Mouse (Mus musculus): ENCODE measurements around the gene 4930568D16Rik. TPM values are rescaled to one million over a fixed set of nuclear protein-coding genes. Genes with fewer than 3 reads are reported as not detected.

The 4930568D16Rik gene
- polyA plus RNA-seq, 1 experiment = not detected

- Histone ChIP-seq H3K4me1 (ENCODE audit: control insufficient read depth, insufficient read depth, low read length) (no peaks in the 10 kb centered on the region), H3K4me3 (ENCODE audit: insufficient read depth, low read depth, low read length) (no peak overlapping the region), H3K27me3 (replicated peaks; ENCODE audit: control insufficient read depth, insufficient read depth, low read length) (no peaks in the 10 kb centered on the region), H3K36me3 (ENCODE audit: control insufficient read depth, insufficient read depth, low read length) (no peaks in the 10 kb centered on the region), H3K27ac (ENCODE audit: insufficient read depth, low read depth, low read length) (no peak overlapping the region)
- TF ChIP-seq CTCF (conservative IDR thresholded peaks at IDR 0.05; ENCODE audit: insufficient read depth, insufficient read length, low read depth, low read length) (peak; percentile 37; the same call in 1 of the 2 replicates), POLR2A (IDR thresholded peaks at IDR 0.05; ENCODE audit: low read depth, low read length) (no peak)
- WGBS = 31% methylated on average over 5 of the region's 5 CpGs
- peak; percentile 51 for DNase-seq
Measured at GRCm38 (mm10) chr2:35349184-35349583, 18.3 kb downstream of the 4930568D16Rik start.

DNA sequence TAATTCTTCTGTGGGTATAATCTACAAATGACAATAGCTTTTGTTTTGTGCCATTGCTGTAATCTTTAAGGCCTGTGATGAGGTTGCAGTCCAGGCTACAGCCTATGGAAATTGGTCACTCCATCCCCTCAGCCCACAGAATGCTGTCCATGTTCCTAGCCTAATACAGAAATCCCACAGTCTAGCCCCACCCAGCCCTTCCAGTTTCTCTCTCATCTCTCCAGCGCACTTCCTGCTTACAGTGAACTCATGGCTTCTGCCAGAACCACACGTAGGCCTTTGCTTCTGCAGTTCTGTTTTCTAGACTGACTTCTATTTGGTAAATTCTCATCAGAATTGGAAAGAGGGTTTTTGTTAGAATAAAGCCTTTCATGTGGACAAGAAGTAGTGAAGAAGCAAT lies 21.5 kb downstream of the 4930568D16Rik start:
- TF ChIP-seq CTCF (conservative IDR thresholded peaks at IDR 0.05; ENCODE audit: insufficient read depth, insufficient read length, low read depth, low read length) (no peak), POLR2A (IDR thresholded peaks at IDR 0.05; ENCODE audit: low read depth, low read length) (no peak)
- H3K36me3 ChIP-seq (ENCODE audit: control insufficient read depth, insufficient read depth, low read length) = no peaks in the 10 kb centered on the region
- H3K4me1 ChIP-seq (ENCODE audit: control insufficient read depth, insufficient read depth, low read length) = no peaks in the 10 kb centered on the region
- H3K27ac ChIP-seq (ENCODE audit: insufficient read depth, low read depth, low read length) = no peak overlapping the region
- DNase-seq = no peak
- H3K27me3 ChIP-seq (replicated peaks; ENCODE audit: control insufficient read depth, insufficient read depth, low read length) = no peaks in the 10 kb centered on the region
- no peak overlapping the region for H3K4me3 ChIP-seq (ENCODE audit: insufficient read depth, low read depth, low read length)
- WGBS = 70% methylated on average over 2 of the region's 2 CpGs

DNA sequence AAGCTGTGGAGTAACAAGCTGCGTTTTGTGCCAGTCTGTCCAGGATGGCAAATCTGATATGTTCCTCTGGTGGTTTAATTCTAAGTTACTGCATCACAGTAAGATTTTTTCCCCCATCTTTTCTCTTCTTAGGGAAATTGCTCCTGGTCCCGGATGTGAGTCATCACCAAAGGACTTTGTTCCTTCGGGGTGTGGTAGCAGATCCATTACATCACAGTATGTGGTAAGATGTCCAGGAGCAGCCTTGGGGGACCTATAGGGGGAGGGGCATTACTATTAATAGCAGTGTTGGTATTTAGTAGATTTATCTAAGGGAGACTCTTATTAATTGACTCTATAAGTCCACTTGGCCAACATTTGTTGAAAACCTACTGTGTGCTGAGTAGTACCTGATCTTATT lies 24.9 kb downstream of the 4930568D16Rik start:
- Histone ChIP-seq H3K36me3 (ENCODE audit: control insufficient read depth, insufficient read depth, low read length) (no peaks in the 10 kb centered on the region), H3K27ac (ENCODE audit: insufficient read depth, low read depth, low read length) (no peak overlapping the region), H3K4me1 (ENCODE audit: control insufficient read depth, insufficient read depth, low read length) (no peaks in the 10 kb centered on the region), H3K4me3 (ENCODE audit: insufficient read depth, low read depth, low read length) (no peak overlapping the region), H3K27me3 (replicated peaks; ENCODE audit: control insufficient read depth, insufficient read depth, low read length) (no peaks in the 10 kb centered on the region)
- 56% methylated on average over 3 of the region's 3 CpGs for WGBS
- TF ChIP-seq CTCF (conservative IDR thresholded peaks at IDR 0.05; ENCODE audit: insufficient read depth, insufficient read length, low read depth, low read length) (no peak), POLR2A (IDR thresholded peaks at IDR 0.05; ENCODE audit: low read depth, low read length) (no peak)
- no peak for DNase-seq

GRCm38 (mm10) chr2:35338707-35339106 lies 28.8 kb downstream of the 4930568D16Rik start:
- H3K36me3 ChIP-seq (ENCODE audit: control insufficient read depth, insufficient read depth, low read length) = no peaks in the 10 kb centered on the region
- H3K27ac ChIP-seq (ENCODE audit: insufficient read depth, low read depth, low read length) = peak overlapping the region; percentile 47; the same call in 1 of the 2 replicates
- 0 out of 2 replicates have a peak, but pooled peaks cover 2% of the 10 kb centered on the region for H3K4me1 ChIP-seq (ENCODE audit: control insufficient read depth, insufficient read depth, low read length)
- 65% methylated on average over 6 of the region's 6 CpGs for WGBS
- DNase-seq = peak; percentile 34
- no peaks in the 10 kb centered on the region for H3K27me3 ChIP-seq (replicated peaks; ENCODE audit: control insufficient read depth, insufficient read depth, low read length)
- no peak overlapping the region for H3K4me3 ChIP-seq (ENCODE audit: insufficient read depth, low read depth, low read length)
- TF ChIP-seq CTCF (conservative IDR thresholded peaks at IDR 0.05; ENCODE audit: insufficient read depth, insufficient read length, low read depth, low read length) = no peak

- H3K36me3 ChIP-seq (ENCODE audit: control insufficient read depth, insufficient read depth, low read length) = no peaks in the 10 kb centered on the region
- no peak overlapping the region for H3K4me3 ChIP-seq (ENCODE audit: insufficient read depth, low read depth, low read length)
- no peaks in the 10 kb centered on the region for H3K27me3 ChIP-seq (replicated peaks; ENCODE audit: control insufficient read depth, insufficient read depth, low read length)
- peak overlapping the region; percentile 47; the same call in 1 of the 2 replicates for H3K27ac ChIP-seq (ENCODE audit: insufficient read depth, low read depth, low read length)
- no peak for TF ChIP-seq POLR2A (IDR thresholded peaks at IDR 0.05; ENCODE audit: low read depth, low read length)
- no peak for TF ChIP-seq CTCF (conservative IDR thresholded peaks at IDR 0.05; ENCODE audit: insufficient read depth, insufficient read length, low read depth, low read length)
- no peak for DNase-seq
- WGBS = 58% methylated on average over 1 of the region's 1 CpGs
- H3K4me1 ChIP-seq (ENCODE audit: control insufficient read depth, insufficient read depth, low read length) = 0 out of 2 replicates have a peak, but pooled peaks cover 2% of the 10 kb centered on the region
Measured at GRCm38 (mm10) chr2:35338036-35338435, 29.5 kb downstream of the 4930568D16Rik start.

- 53% methylated on average over 10 of the region's 10 CpGs for WGBS
- 0 out of 2 replicates have a peak, but pooled peaks cover 2% of the 10 kb centered on the region for H3K4me1 ChIP-seq (ENCODE audit: control insufficient read depth, insufficient read depth, low read length)
- H3K4me3 ChIP-seq (ENCODE audit: insufficient read depth, low read depth, low read length) = peak overlapping the region; percentile 53
- H3K36me3 ChIP-seq (ENCODE audit: control insufficient read depth, insufficient read depth, low read length) = no peaks in the 10 kb centered on the region
- no peaks in the 10 kb centered on the region for H3K27me3 ChIP-seq (replicated peaks; ENCODE audit: control insufficient read depth, insufficient read depth, low read length)
- TF ChIP-seq POLR2A (IDR thresholded peaks at IDR 0.05; ENCODE audit: low read depth, low read length) (no peak), CTCF (conservative IDR thresholded peaks at IDR 0.05; ENCODE audit: insufficient read depth, insufficient read length, low read depth, low read length) (no peak)
- DNase-seq = peak; percentile 62
- H3K27ac ChIP-seq (ENCODE audit: insufficient read depth, low read depth, low read length) = peak overlapping the region; percentile 81
Measured at GRCm38 (mm10) chr2:35337419-35337818, 30.1 kb downstream of the 4930568D16Rik start.

DNA sequence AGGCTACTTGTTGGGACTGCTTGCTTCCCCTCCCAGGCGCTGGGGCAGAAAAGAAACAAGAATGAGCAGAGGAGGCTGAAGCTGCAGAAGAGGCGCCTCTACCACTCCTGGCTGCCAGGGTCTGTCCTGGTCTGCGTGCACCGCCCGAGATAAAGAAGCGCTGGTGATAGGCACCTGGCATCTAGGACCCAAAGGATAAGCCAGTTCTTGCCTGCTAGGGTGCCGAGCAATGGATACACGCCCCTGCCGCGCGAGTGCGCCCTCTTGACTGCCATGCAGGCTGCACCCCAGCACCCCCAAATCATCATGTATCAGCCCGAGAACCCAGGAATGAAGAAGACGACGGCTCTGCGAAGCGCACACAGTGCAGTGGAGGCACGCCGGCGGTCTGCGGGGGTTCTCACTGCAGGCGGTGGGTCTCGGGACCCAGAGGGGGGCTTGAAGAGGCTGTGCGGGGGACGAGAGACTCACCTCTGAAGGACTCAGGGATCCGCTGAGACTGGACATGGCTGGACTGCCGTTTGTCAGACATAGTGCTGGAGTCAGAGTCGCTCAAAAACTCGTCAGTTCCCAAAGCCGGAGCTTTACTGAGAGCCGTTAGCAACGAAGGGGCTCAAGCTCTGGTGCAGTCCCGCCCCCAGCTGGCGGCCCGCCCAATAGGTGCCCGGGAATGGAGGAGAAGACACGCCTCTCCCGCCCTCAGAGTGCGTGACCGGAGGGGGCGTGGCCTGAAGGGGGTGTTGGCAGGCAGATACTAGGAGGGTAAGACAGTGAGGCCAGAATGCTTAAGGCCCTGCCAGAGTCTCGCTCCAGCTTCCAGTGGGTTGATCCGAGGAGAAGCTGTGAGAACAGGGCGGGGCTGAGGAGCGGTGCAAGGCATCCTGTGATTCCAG lies 30.9 kb downstream of the 4930568D16Rik start, which contains the start of gene Stom:
Gene Stom, minus strand, starts transcription at position 589 of the 893 bp plus-strand sequence.
- peak within 1 kb of the TSS; percentile 53 for H3K4me3 ChIP-seq (ENCODE audit: insufficient read depth, low read depth, low read length)

More for the DNA sequence above, 30.9 kb downstream of the 4930568D16Rik start, which contains the start of gene Stom:
- WGBS = under 1% methylated on average over 45 of the region's 45 CpGs
- peak; percentile 100 for DNase-seq
- no peaks in the 10 kb centered on the region for H3K27me3 ChIP-seq (replicated peaks; ENCODE audit: control insufficient read depth, insufficient read depth, low read length)
- peak within 1 kb of the TSS; percentile 81 for H3K27ac ChIP-seq (ENCODE audit: insufficient read depth, low read depth, low read length)
- H3K4me1 ChIP-seq (ENCODE audit: control insufficient read depth, insufficient read depth, low read length) = 0 out of 2 replicates have a peak, but pooled peaks cover 2% of the 10 kb centered on the region
- H3K36me3 ChIP-seq (ENCODE audit: control insufficient read depth, insufficient read depth, low read length) = no peaks in the 10 kb centered on the region
- TF ChIP-seq CTCF (conservative IDR thresholded peaks at IDR 0.05; ENCODE audit: insufficient read depth, insufficient read length, low read depth, low read length) = no peak
- TF ChIP-seq POLR2A (IDR thresholded peaks at IDR 0.05; ENCODE audit: low read depth, low read length) = peak; percentile 65

Measured in kidney, adult 2 months (tissue).